29 mouse cellular contexts compared by ENCODE assay signal in the genomic region with DNA sequence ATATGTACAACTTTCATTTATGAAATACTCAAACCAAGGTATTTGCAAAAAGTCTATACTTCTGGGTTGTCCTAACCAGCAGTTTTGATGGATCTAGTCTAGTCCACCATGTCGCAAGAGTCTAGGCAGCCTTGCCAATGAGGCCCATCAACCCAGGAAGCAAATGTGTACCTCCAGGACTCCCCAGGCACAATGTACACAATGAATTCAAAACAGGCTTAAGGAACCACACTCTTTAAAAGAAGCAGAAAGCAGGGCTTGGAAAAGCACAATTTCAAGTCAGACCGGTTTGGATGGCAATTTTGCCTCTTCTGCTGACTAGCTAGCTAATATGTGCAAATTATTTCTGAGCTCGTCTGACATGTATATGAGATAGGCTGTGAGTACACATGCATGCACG. TPM values are rescaled to one million over a fixed set of nuclear protein-coding genes. Genes with fewer than 3 reads are reported as not detected.
DNase-seq lines count a peak whose midpoint lies in the region; ATAC-seq and TF ChIP-seq lines count a peak whose summit lies in the region.
"Had no signal": no experiment of that assay in that cellular context is flagged by ENCODE, and none has a peak within 500 bp of the region (broad histone marks: within the 10 kb centered on the region; RNA-seq: fewer than 3 reads in every experiment).

No protein-coding gene starts in this region.

- no peak for ATAC-seq in embryonic facial prominence, embryonic 14.5 days (ENCODE audit: low read depth)
- ATAC-seq in lung, embryonic 14.5 days (ENCODE audit: insufficient read depth): no peak
- ATAC-seq: activated CD4-positive, CD25-positive, alpha-beta regulatory T cell, adult 4 months; forebrain, embryonic 15.5 days; hindbrain, embryonic 16.5 days had no signal

- DNase-seq in embryonic facial prominence, embryonic 14.5 days (ENCODE audit: low spot score): peak; percentile 50
- DNase-seq in embryonic facial prominence, embryonic 10.5 days (ENCODE audit: low spot score): no peak
- DNase-seq in lung, embryonic 14.5 days: peak; percentile 28
- DNase-seq in lung, adult 2 months: no peak
- DNase-seq in urinary bladder, postnatal 14 days (ENCODE audit: low spot score): peak; percentile 4
- DNase-seq in urinary bladder, adult 2 months (ENCODE audit: low spot score): no peak
- peak; percentile 4 for DNase-seq in lung, postnatal 36 days
- no peak for DNase-seq in kidney, adult 9 months
- DNase-seq: adrenal gland, adult 8-10 months; adrenal gland, postnatal 25 days; cerebellum, adult 11-12 months; cerebellum, adult 8-10 months; cerebellum, postnatal 10 days; cerebellum, postnatal 36 days; embryo, embryonic 11 days; gastrocnemius, adult 2 months; gastrocnemius, postnatal 14 days; heart, adult 18-20 months; heart, postnatal 10 days; heart, postnatal 36 days had no signal

- H3K9ac ChIP-seq in embryonic facial prominence, embryonic 14.5 days (ENCODE audit: low read depth, low read length): no peak overlapping the region
- no peak overlapping the region for H3K9ac ChIP-seq in lung, embryonic 14.5 days
- H3K9ac ChIP-seq: embryonic facial prominence, embryonic 15.5 days; forebrain, embryonic 12.5 days; forebrain, embryonic 15.5 days; heart, embryonic 12.5 days; heart, embryonic 15.5 days; hindbrain, embryonic 13.5 days had no signal

- H3K27me3 ChIP-seq in embryonic facial prominence, embryonic 14.5 days (replicated peaks; ENCODE audit: control insufficient read depth, insufficient read depth, low read length): peaks cover 6% of the 10 kb centered on the region; the same call in 1 of the 2 replicates
- H3K27me3 ChIP-seq in embryonic facial prominence, embryonic 10.5 days (replicated peaks; ENCODE audit: low read depth, poor library complexity, severe bottlenecking): peaks cover 43% of the 10 kb centered on the region
- no peaks in the 10 kb centered on the region for H3K27me3 ChIP-seq in lung, embryonic 14.5 days (ENCODE audit: insufficient read depth, low read length)
- H3K27me3 ChIP-seq: embryonic facial prominence, embryonic 15.5 days; forebrain, embryonic 15.5 days; heart, embryonic 12.5 days; heart, embryonic 15.5 days had no signal

- no peak for TF ChIP-seq POLR2A in lung, adult 2 months (IDR thresholded peaks at IDR 0.05; ENCODE audit: borderline replicate concordance, extremely low read depth, low read depth, low read length)

- no peak overlapping the region for H3K27ac ChIP-seq in embryonic facial prominence, embryonic 14.5 days (replicated peaks; ENCODE audit: low read depth, low read length)
- H3K27ac ChIP-seq in embryonic facial prominence, embryonic 10.5 days (replicated peaks): no peak overlapping the region
- H3K27ac ChIP-seq in lung, embryonic 14.5 days (ENCODE audit: low read depth): no peak overlapping the region
- H3K27ac ChIP-seq: embryonic facial prominence, embryonic 15.5 days; forebrain, embryonic 12.5 days; forebrain, embryonic 15.5 days; gastrocnemius, adult 2 months; heart, embryonic 15.5 days; hindbrain, embryonic 10.5 days; hindbrain, embryonic 13.5 days had no signal

- no peak overlapping the region for H3K4me3 ChIP-seq in embryonic facial prominence, embryonic 14.5 days (ENCODE audit: low read depth, low read length)
- H3K4me3 ChIP-seq in embryonic facial prominence, embryonic 10.5 days: no peak overlapping the region
- no peak overlapping the region for H3K4me3 ChIP-seq in lung, embryonic 14.5 days (ENCODE audit: low read depth, low read length)
- no peak overlapping the region for H3K4me3 ChIP-seq in lung, adult 2 months (replicated peaks; ENCODE audit: extremely low read depth, low read depth, low read length)
- H3K4me3 ChIP-seq: embryonic facial prominence, embryonic 15.5 days; forebrain, embryonic 12.5 days; forebrain, embryonic 15.5 days; gastrocnemius, adult 2 months; heart, embryonic 12.5 days; heart, embryonic 15.5 days; hindbrain, embryonic 10.5 days; hindbrain, embryonic 13.5 days had no signal

- H3K4me1 ChIP-seq in embryonic facial prominence, embryonic 14.5 days (ENCODE audit: control insufficient read depth, insufficient read depth, low read length): no peaks in the 10 kb centered on the region
- H3K4me1 ChIP-seq in embryonic facial prominence, embryonic 10.5 days: 0 out of 2 replicates have a peak, but pooled peaks cover 5% of the 10 kb centered on the region
- no peaks in the 10 kb centered on the region for H3K4me1 ChIP-seq in lung, embryonic 14.5 days (ENCODE audit: insufficient read depth)
- H3K4me1 ChIP-seq in lung, adult 2 months (ENCODE audit: control insufficient read depth, insufficient read depth, low read length): 0 out of 2 replicates have a peak, but pooled peaks cover 2% of the 10 kb centered on the region
- H3K4me1 ChIP-seq: embryonic facial prominence, embryonic 15.5 days; heart, embryonic 12.5 days; heart, embryonic 15.5 days had no signal

- whole genome bisulfite sequencing in embryonic facial prominence, embryonic 14.5 days: 72% methylated on average over 4 of the region's 4 CpGs
- WGBS in embryonic facial prominence, embryonic 10.5 days: 83% methylated on average over 4 of the region's 4 CpGs
- 65% methylated on average over 4 of the region's 4 CpGs for WGBS in lung, embryonic 14.5 days
- WGBS in lung, adult 2 months: 63% methylated on average over 4 of the region's 4 CpGs

- no peaks in the 10 kb centered on the region for H3K36me3 ChIP-seq in embryonic facial prominence, embryonic 14.5 days (ENCODE audit: control insufficient read depth, insufficient read depth, low read length)
- no peaks in the 10 kb centered on the region for H3K36me3 ChIP-seq in embryonic facial prominence, embryonic 10.5 days (replicated peaks)
- H3K36me3 ChIP-seq in lung, embryonic 14.5 days (ENCODE audit: insufficient read depth): no peaks in the 10 kb centered on the region
- H3K36me3 ChIP-seq: embryonic facial prominence, embryonic 15.5 days; forebrain, embryonic 12.5 days; forebrain, embryonic 15.5 days; heart, embryonic 12.5 days; heart, embryonic 15.5 days; hindbrain, embryonic 10.5 days; hindbrain, embryonic 13.5 days had no signal

- no peaks in the 10 kb centered on the region for H3K9me3 ChIP-seq in embryonic facial prominence, embryonic 14.5 days (ENCODE audit: control insufficient read depth, low read length)
- H3K9me3 ChIP-seq in embryonic facial prominence, embryonic 10.5 days: no peaks in the 10 kb centered on the region
- no peaks in the 10 kb centered on the region for H3K9me3 ChIP-seq in lung, embryonic 14.5 days (ENCODE audit: low read depth, low read length)
- H3K9me3 ChIP-seq: embryonic facial prominence, embryonic 15.5 days; forebrain, embryonic 12.5 days; forebrain, embryonic 15.5 days; heart, embryonic 12.5 days; heart, embryonic 15.5 days; hindbrain, embryonic 10.5 days; hindbrain, embryonic 13.5 days had no signal

- H3K4me2 ChIP-seq in embryonic facial prominence, embryonic 14.5 days (ENCODE audit: low read depth, low read length): no peak overlapping the region
- no peak overlapping the region for H3K4me2 ChIP-seq in lung, embryonic 14.5 days
- H3K4me2 ChIP-seq: embryonic facial prominence, embryonic 15.5 days; forebrain, embryonic 12.5 days; forebrain, embryonic 15.5 days; heart, embryonic 12.5 days; heart, embryonic 15.5 days; hindbrain, embryonic 13.5 days had no signal

- no peak for TF ChIP-seq CTCF in lung, embryonic 14.5 days (IDR thresholded peaks at IDR 0.05; ENCODE audit: low read depth)
- TF ChIP-seq CTCF in lung, adult 2 months (IDR thresholded peaks at IDR 0.05; ENCODE audit: insufficient read depth, low read length): no peak

RNA-seq across cellular contexts. Expression of gene Cdkl5, which starts 4.2 kb away (rescaled TPM):
- polyA plus RNA-seq in embryonic facial prominence, embryonic 14.5 days (2014; fragmentation: Nextera tagmentation; extraction: Ambion mirVana): 3.0 and 3.7 TPM in 2 replicates
- polyA plus RNA-seq in embryonic facial prominence, embryonic 10.5 days (2016; fragmentation: Nextera tagmentation; extraction: Ambion mirVana): 1.7 and 1.9 TPM in 2 replicates
- 2.1 and 2.3 TPM in 2 replicates for polyA plus RNA-seq in lung, embryonic 14.5 days (2014; fragmentation: Nextera tagmentation; extraction: Ambion mirVana)
- 4.9 and 7.1 TPM in 2 replicates for polyA plus RNA-seq in lung, adult 2 months (2012; rRNA removed)
- 2.8 and 3.2 TPM in 2 replicates for polyA plus RNA-seq in urinary bladder, adult 2 months (2012; rRNA removed)

Comparison
In these comparisons a context has a peak if more than half of its experiments do, and no peak if none do; other contexts are left out.
1. DNase-seq: peak in embryonic facial prominence, embryonic 14.5 days (single experiment), lung, embryonic 14.5 days (single experiment), urinary bladder, postnatal 14 days (single experiment) and lung, postnatal 36 days (single experiment); none in embryonic facial prominence, embryonic 10.5 days (single experiment), lung, adult 2 months (single experiment), urinary bladder, adult 2 months (single experiment) and kidney, adult 9 months (single experiment).